Mouse (Mus musculus) hindbrain, embryonic 11.5 days (tissue): ENCODE results near the gene Memo1. TPM values are rescaled to one million over a fixed set of nuclear protein-coding genes. Genes with fewer than 3 reads are reported as not detected.

ENCODE experiments used
- ATAC-seq: fragments of 200-750 bp; cut with Nextera tagmentation; 2 replicates; pipeline ENCODE4 v1.8.0; 2017; ENCODE audit warnings: mild to moderate bottlenecking, moderate TSS enrichment, moderate library complexity; ENCODE audit not compliant: low FRiP score
- DNase-seq: peaks from one replicate; pipeline ENCODE4 v3.0.0-alpha.2; 2015; ENCODE audit warnings: low spot score
- H3K27ac ChIP-seq: fragments of 300-500 bp; sonication (generic); 2 replicates; pipeline ENCODE4 v1.5.1; 2014; ENCODE audit warnings: mild to moderate bottlenecking, low read depth, low read length
- H3K27me3 ChIP-seq: fragments of 300-500 bp; sonication (generic); 2 replicates; pipeline ENCODE4 v1.6.1; 2014; ENCODE audit warnings: mild to moderate bottlenecking, low read length, moderate library complexity, mixed read lengths; ENCODE audit not compliant: control insufficient read depth, insufficient read depth
- H3K36me3 ChIP-seq: fragments of 300-500 bp; sonication (generic); 2 replicates; pipeline ENCODE4 v1.6.1; 2014; ENCODE audit warnings: mild to moderate bottlenecking, low read length, moderate library complexity, mixed read lengths; ENCODE audit not compliant: control insufficient read depth, insufficient read depth
- H3K4me1 ChIP-seq: fragments of 300-500 bp; sonication (generic); replicated peaks from 2 replicates; pipeline ENCODE4 v1.6.1; 2014; ENCODE audit warnings: low read length, mixed read lengths; ENCODE audit not compliant: control insufficient read depth, insufficient read depth
- H3K4me2 ChIP-seq: fragments of 300-500 bp; sonication (generic); replicated peaks from 2 replicates; pipeline ENCODE4 v1.6.1; 2014; ENCODE audit warnings: mild to moderate bottlenecking, low read depth, low read length
- H3K4me3 ChIP-seq: fragments of 300-500 bp; sonication (generic); 2 replicates; pipeline ENCODE4 v1.5.1; 2014; ENCODE audit warnings: low read depth, low read length
- H3K9ac ChIP-seq: fragments of 300-500 bp; sonication (generic); 2 replicates; pipeline ENCODE4 v1.6.1; 2014; ENCODE audit warnings: low read depth, low read length
- H3K9me3 ChIP-seq: fragments of 300-500 bp; sonication (generic); 2 replicates; pipeline ENCODE4 v1.6.1; 2016; ENCODE audit warnings: low read length; ENCODE audit not compliant: control insufficient read depth
- WGBS: fragments of 180-500 bp; shearing (Covaris S2); extraction: QIAGEN DNeasy Blood & Tissue Kit; methylation state at CpG from one replicate; pipeline ENCODE4 v1.1.7; 2014; 5-methylcytosine and 5-hydroxymethylcytosine counted together
- polyA plus RNA-seq: library from polyadenylated mRNA; unstranded; fragments of >200 nt; fragmentation: Nextera tagmentation; extraction: Ambion mirVana; gene quantifications from 2 replicates; pipeline ENCODE4 v1.2.1, GENCODE M21; 2014

Gene Memo1
- polyA plus RNA-seq, 1 experiment from 2014 or later: 86.9 TPM

- no peak for ATAC-seq
- Histone ChIP-seq H3K36me3 (no peaks in the 10 kb centered on the region), H3K4me1 (no peaks in the 10 kb centered on the region), H3K9me3 (no peaks in the 10 kb centered on the region), H3K27ac (no peak overlapping the region), H3K9ac (no peak overlapping the region), H3K4me2 (no peak overlapping the region), H3K27me3 (no peaks in the 10 kb centered on the region), H3K4me3 (no peak overlapping the region)
- WGBS: 86% methylated on average over 4 of the region's 4 CpGs
- DNase-seq: no peak
Measured at GRCm38 (mm10) chr17:74286140-74286730, 9.1 kb downstream of the Memo1 start.

GRCm38 (mm10) chr17:74285730-74286129 is 9.6 kb downstream of the Memo1 start:
- Histone ChIP-seq H3K4me1 (no peaks in the 10 kb centered on the region), H3K27me3 (no peaks in the 10 kb centered on the region), H3K9ac (no peak overlapping the region), H3K36me3 (no peaks in the 10 kb centered on the region), H3K9me3 (no peaks in the 10 kb centered on the region), H3K27ac (no peak overlapping the region), H3K4me3 (no peak overlapping the region), H3K4me2 (no peak overlapping the region)
- ATAC-seq (no peak), DNase-seq (no peak)
- 86% methylated on average over 2 of the region's 2 CpGs for WGBS

- 85% methylated on average over 2 of the region's 2 CpGs for WGBS
- Histone ChIP-seq H3K27me3 (no peaks in the 10 kb centered on the region), H3K4me2 (no peak overlapping the region), H3K9ac (no peak overlapping the region), H3K27ac (no peak overlapping the region), H3K9me3 (no peaks in the 10 kb centered on the region), H3K4me3 (no peak overlapping the region), H3K36me3 (no peaks in the 10 kb centered on the region), H3K4me1 (no peaks in the 10 kb centered on the region)
- DNase-seq (no peak), ATAC-seq (no peak)
Measured at GRCm38 (mm10) chr17:74284397-74285115, 10.8 kb downstream of the Memo1 start.

GRCm38 (mm10) chr17:74282024-74282423 is 13.3 kb downstream of the Memo1 start:
- no peaks in the 10 kb centered on the region for H3K4me1 ChIP-seq
- H3K9ac ChIP-seq: no peak overlapping the region
- no peak overlapping the region for H3K4me3 ChIP-seq
- no peaks in the 10 kb centered on the region for H3K36me3 ChIP-seq
- 95% methylated on average over 3 of the region's 3 CpGs for WGBS
- ATAC-seq: no peak
- H3K9me3 ChIP-seq: no peaks in the 10 kb centered on the region
- H3K27me3 ChIP-seq: no peaks in the 10 kb centered on the region
- H3K4me2 ChIP-seq: no peak overlapping the region
- DNase-seq: no peak
- no peak overlapping the region for H3K27ac ChIP-seq

- Histone ChIP-seq H3K36me3 (no peaks in the 10 kb centered on the region), H3K9ac (no peak overlapping the region), H3K4me3 (no peak overlapping the region), H3K4me1 (no peaks in the 10 kb centered on the region), H3K9me3 (no peaks in the 10 kb centered on the region), H3K27ac (no peak overlapping the region), H3K4me2 (no peak overlapping the region), H3K27me3 (no peaks in the 10 kb centered on the region)
- DNase-seq: no peak
- WGBS: 95% methylated on average over 8 of the region's 8 CpGs
- ATAC-seq: no peak
Measured at GRCm38 (mm10) chr17:74278966-74279869, 16.1 kb downstream of the Memo1 start.

GRCm38 (mm10) chr17:74274471-74274870 is 20.9 kb downstream of the Memo1 start:
- H3K9me3 ChIP-seq: no peaks in the 10 kb centered on the region

GRCm38 (mm10) chr17:74272683-74273205 is 22.6 kb downstream of the Memo1 start:
- DNase-seq (no peak), ATAC-seq (no peak)
- WGBS: 86% methylated on average over 16 of the region's 16 CpGs
- Histone ChIP-seq H3K27me3 (no peaks in the 10 kb centered on the region), H3K9ac (no peak overlapping the region), H3K27ac (no peak overlapping the region; the same call in 1 of the 2 replicates), H3K36me3 (no peaks in the 10 kb centered on the region), H3K4me3 (no peak overlapping the region), H3K9me3 (no peaks in the 10 kb centered on the region), H3K4me2 (no peak overlapping the region), H3K4me1 (no peaks in the 10 kb centered on the region)

More at GRCm38 (mm10) chr17:74274471-74274870, 20.9 kb downstream of the Memo1 start:
- 91% methylated on average over 3 of the region's 3 CpGs for whole genome bisulfite sequencing
- H3K27ac ChIP-seq: no peak overlapping the region
- no peaks in the 10 kb centered on the region for H3K36me3 ChIP-seq
- DNase-seq: no peak
- H3K9ac ChIP-seq: no peak overlapping the region
- no peak overlapping the region for H3K4me2 ChIP-seq
- ATAC-seq: no peak
- H3K4me3 ChIP-seq: no peak overlapping the region
- H3K27me3 ChIP-seq: no peaks in the 10 kb centered on the region
- H3K4me1 ChIP-seq: no peaks in the 10 kb centered on the region

GRCm38 (mm10) chr17:74271541-74272268 is 23.6 kb downstream of the Memo1 start:
- no peaks in the 10 kb centered on the region for H3K36me3 ChIP-seq
- no peaks in the 10 kb centered on the region for H3K27me3 ChIP-seq
- H3K4me2 ChIP-seq: no peak overlapping the region
- no peak overlapping the region for H3K9ac ChIP-seq
- no peak overlapping the region for H3K4me3 ChIP-seq
- WGBS: 97% methylated on average over 3 of the region's 3 CpGs
- no peak overlapping the region for H3K27ac ChIP-seq
- no peak for DNase-seq
- no peak for ATAC-seq
- H3K9me3 ChIP-seq: no peaks in the 10 kb centered on the region
- no peaks in the 10 kb centered on the region for H3K4me1 ChIP-seq
